Mouse (Mus musculus): ENCODE measurements around the gene Tyw5.

Tyw5 gene

DNA sequence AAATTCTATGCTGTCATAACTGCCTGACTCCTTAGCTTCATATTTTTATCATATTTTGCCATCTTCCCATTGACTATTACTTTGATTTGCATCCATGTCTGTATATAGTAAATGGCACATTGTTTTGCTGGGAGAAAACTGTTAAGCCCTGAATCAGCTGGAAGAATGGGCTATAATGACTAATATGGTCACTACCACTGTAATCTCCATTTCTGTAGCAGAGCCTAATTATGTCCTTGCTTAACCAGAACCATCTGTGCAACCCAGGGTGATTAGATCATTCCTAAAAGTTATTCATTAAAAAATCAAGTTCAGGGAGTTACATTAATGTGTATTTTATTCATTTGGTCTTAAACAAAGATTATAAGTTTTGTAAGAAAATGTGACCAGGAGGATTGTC lies 20.4 kb downstream of the Tyw5 start:
- DNase-seq = no peak

DNA sequence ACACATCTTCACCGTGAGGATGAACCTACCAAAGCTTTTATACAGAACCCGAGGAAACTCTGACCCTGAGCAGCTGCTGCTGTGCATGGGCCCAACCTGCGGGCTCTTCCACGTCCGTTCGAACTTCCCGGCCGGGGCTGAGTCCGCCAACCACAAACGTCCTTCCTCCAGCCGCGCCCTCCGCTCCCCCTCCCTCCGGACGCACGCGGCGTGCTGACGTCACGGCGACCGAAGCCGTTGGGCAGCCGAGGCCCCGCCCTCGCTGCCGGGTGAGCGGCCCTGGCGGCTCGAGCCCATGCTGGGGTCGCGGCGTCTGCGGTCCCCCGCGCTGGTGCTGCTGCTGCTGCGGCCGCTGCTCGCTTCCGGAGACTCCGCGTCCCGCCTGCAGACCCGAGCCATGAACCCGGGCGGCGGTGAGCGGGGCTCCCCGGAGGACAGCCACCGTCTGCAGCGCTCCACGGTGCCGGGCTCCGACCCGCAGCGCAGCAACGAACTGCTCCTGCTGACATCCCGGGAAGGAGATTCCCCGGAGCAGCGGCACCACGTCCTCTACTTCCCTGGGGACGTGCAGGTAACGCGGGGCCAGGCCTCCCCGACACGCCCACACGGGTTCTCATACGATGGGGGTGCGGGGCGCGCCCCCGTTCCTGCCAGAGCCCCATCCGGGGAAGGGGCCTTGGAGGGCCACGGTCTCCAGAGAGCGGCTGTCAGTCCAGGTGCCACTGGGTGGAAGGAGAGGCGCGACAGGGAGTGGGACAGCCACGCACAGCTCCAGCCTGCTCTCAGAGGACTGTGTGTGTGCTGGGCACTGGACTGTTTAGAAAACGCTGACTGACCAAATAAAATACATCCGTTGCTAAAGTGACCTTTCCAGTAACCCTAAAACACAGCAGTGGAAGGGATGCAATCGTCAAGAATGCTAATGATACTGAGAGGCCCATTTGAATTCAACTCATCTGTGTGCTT lies 29.2 kb downstream of the Tyw5 start, which contains the start of gene 1700066M21Rik:
Gene 1700066M21Rik (plus strand): TSS at position 245 of the 966 bp plus-strand sequence.
- DNase-seq = peak; percentile 96 to 98

DNA sequence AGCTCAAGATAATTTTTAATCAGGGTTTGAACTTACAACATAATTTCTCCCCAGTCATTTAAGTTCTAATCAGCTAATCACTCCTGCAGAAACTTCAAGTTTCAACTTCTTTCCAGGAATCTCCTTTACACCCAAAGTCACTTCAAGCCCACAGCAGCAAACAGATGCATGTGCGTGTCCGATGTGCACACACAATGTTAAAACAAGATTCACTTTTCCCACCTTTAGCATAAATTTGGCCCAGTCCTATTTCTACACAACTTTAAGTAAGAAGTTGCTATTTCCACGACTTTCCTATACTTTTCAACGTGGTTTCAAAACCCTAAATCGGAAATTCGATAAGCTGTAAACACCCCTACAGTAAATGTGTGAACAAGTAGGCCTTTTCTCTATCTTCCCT lies 30.1 kb downstream of the Tyw5 start:
- no peak for DNase-seq

DNA sequence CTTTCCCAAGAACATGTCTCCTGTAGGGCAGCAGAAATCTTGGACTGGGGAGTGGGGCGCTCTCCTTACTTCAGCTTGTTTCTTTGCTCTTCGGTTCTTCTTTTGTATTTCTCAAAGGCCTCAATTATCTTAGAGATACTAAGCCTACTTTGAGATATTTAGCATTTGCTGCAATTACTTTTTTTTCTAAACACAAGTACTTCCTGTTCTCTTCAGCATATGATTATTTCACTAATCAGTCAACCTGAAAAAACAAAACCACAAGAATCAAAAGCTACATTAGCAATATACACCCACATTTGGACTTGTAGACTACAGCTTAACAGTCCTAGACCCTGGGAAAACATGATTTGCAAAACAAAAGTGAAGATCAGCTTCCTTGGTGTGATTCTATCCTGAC lies 31.6 kb downstream of the Tyw5 start:
- DNase-seq = no peak

DNA sequence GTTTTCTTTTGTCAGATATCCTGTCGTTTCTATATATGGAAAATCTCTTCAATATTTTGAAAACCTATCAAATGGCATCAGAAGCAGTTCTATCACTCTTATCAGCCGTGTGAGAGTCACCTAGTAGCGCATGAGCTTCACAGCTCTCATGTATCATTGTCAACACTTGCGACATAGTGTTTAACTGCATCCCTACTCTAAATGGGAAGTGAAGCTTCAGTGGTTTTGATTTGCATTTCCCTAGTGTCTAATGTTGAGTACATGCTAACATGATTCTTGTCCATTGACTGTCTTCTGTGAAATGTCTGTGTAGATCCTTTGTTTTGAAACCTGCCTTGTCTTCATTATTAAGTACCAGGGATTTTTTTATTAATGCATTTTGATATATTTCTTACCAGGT lies 36.5 kb downstream of the Tyw5 start:
- no peak for DNase-seq

DNA sequence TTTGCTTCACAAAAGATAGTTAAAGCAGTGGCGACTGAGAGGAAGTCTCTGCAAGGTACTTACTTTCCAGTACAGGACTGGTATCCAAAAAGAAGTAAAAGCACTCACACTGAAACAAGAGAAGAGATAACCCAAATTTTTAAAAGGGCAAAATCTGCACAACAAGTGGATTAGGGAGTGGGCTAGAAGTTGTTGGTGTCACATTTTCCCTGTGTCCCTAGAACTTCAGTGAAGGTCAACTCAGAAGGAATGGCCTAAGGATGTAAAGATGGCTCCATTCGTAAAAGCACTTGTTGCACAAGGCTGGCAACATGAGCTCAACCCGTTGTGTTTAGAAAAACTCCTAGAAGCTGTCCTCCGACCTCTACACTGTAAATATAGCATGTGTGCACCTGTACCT lies 37.8 kb downstream of the Tyw5 start:
- DNase-seq = no peak

DNA sequence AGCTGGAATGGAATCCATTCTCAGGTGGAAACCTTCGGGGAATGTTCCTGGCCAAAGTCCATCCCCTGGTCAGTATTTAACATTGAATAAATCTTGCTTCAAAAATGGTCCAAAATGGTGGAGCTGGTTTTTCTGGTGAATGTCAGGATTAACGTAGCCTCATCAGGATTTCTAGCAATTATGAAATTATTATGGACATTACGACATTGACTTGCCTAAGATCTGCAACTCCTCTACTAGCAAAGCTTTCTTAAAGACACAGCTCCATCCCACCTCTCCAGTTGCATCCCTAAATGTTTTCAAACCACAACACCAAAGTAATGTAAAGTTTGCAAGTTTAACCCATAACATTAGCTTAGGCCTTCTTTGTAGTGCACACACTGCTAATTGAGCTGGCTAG lies 39.5 kb downstream of the Tyw5 start:
- DNase-seq = no peak

DNA sequence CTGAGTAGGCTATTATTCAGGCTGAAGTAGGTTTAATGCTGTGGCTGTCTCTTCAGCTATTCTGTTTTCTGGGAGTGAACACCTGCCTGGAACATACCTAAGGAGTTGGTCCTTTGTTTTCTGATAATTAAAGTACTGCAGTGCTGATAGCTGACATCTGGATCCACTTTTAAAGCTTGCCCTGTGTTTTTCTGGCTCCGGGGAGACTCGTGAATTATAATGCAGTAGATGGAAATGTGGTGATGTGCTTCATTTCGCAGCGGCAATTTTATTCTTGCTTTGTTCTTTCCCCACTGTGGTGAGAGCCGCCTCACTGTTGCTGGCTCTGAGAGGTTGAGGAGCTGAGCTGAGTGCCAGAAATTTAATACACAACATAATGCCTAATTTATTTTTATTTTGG lies 48.4 kb downstream of the Tyw5 start:
- no peak for DNase-seq

DNA sequence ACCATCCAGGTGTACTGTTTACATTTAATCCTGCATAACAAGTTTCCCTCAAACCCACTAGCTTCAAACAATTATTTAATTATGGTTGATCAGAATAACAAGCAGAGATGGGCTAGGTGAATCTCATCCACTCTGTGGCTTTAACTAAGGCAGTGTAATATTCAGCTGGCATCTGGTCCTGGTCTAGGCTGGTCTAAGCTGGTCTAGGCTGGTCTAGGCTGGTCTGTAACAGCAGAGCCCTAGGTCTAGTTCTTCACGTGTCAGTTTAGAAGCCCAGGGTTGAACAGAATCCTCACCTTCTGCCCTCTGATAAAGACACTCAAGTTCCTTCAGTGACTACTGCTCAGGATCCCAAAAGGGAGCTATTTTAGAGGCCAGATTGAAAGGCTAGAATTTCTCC lies 55.0 kb downstream of the Tyw5 start:
- DNase-seq = no peak

DNA sequence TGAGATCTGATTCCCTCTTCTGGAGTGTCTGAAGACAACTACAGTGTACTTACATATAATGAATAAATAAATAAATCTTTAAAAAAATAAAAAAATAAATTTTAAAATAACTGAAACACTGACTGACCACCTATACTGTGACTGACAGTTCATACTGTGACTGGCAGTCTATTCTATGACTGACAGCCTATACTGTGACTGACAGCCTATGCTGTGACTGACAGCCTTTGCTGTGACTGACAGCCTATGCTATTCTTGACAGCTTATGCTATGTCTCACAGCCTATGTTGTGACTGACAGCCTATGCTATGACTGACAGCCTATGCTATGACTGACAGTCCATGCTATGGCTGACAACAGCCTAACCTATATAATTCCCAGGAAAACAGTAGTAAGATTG lies 59.4 kb downstream of the Tyw5 start:
- DNase-seq = no peak

DNA sequence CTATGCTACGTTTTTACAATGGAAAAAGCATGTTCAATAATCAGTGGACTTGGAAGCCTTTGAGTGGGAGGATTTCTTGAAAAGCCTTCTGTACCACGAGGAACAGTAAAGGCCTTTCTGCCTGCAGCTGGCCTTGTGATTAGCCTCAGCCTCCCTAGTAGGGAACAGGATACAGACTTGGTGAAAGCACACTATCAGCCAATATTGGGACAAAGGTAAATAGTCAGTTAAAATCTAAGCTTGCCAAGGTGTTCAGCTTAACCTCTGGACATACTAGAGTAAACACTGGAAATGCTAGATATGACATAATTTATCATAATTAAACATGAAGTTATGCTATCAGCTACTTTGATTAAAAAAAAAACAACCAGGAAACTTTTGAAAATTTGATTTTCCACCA lies 65.7 kb downstream of the Tyw5 start:
- DNase-seq = no peak

DNA sequence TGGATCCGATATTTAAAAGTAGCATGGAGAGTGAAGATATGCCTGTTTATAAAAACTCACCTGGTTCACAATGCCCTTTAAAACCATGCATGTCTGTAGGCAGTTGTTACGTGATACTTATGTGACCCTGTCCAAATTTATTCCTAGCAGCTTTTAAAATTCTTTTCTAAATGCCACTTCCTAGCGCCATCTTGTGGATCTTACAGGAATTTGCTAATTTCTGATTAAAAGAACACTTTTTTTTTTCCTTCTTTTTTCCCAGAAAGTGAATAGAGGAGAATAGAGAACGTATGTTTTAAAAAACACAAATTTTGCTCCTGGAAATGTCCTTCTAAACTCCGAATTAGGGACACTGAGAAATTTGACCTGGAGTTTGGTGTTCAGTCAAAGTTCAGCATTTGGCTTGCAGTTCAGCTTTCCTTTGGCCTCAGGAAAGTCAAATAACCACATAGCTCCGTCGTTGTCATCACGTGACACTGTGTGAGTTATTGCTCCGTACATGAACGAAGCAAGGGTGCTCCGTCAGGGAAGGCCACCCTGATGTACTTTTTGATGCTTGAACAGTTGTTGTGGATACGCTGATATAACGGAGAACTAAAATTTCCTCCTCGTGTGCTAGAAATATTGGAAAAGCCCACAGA lies 67.6 kb downstream of the Tyw5 start:
- DNase-seq = peak in 1 of 2 experiments; percentile 12

All from cerebellum, postnatal 14 days (tissue).